Mouse (Mus musculus) erythroblast, embryonic 14.5 days (primary cell): ENCODE data around the gene Ubr3.

ENCODE experiments used
- GATA1 ChIP-seq: IDR thresholded peaks from 2 replicates; pipeline ENCODE4 v1.6.1; 2012; ENCODE audit warnings: low read length, inconsistent platforms, mixed read lengths
- TAL1 ChIP-seq: IDR thresholded peaks from 3 replicates; pipeline ENCODE4 v1.6.1; 2012; ENCODE audit warnings: low read length, inconsistent platforms, mixed read lengths

- TF ChIP-seq GATA1 (no peak), TAL1 (no peak)
Observed at GRCm38 (mm10) chr2:70000316-70000715, 103.3 kb downstream of the Ubr3 start.
